Mouse (Mus musculus) embryonic facial prominence, embryonic 12.5 days (tissue): ENCODE data around the gene Fam186b. TPM values are rescaled to one million over a fixed set of nuclear protein-coding genes. Genes with fewer than 3 reads are reported as not detected.

Experiments used
- ATAC-seq: fragments of 200-750 bp; cut with Nextera tagmentation; 2 replicates; pipeline ENCODE4 v1.8.0; 2017; ENCODE audit not compliant: insufficient number of reproducible peaks, insufficient read depth, low FRiP score, low TSS enrichment
- H3K27ac ChIP-seq: fragments of 300-500 bp; sonication (generic); 2 replicates; pipeline ENCODE4 v1.5.1; 2016; ENCODE audit warnings: mild to moderate bottlenecking
- H3K27me3 ChIP-seq: fragments of 300-500 bp; sonication (generic); 2 replicates; pipeline ENCODE4 v1.6.1; 2016; ENCODE audit warnings: mild to moderate bottlenecking, moderate library complexity
- H3K36me3 ChIP-seq: fragments of 300-500 bp; sonication (generic); 2 replicates; pipeline ENCODE4 v1.6.1; 2016; ENCODE audit warnings: mild to moderate bottlenecking
- H3K4me1 ChIP-seq: fragments of 300-500 bp; sonication (generic); 2 replicates; pipeline ENCODE4 v1.6.1; 2016
- H3K4me2 ChIP-seq: fragments of 300-500 bp; sonication (generic); replicated peaks from 2 replicates; pipeline ENCODE4 v1.6.1; 2016; ENCODE audit warnings: mild to moderate bottlenecking, moderate library complexity
- H3K4me3 ChIP-seq: fragments of 300-500 bp; sonication (generic); 2 replicates; pipeline ENCODE4 v1.5.1; 2016; ENCODE audit warnings: mild to moderate bottlenecking
- H3K9ac ChIP-seq: fragments of 300-500 bp; sonication (generic); 2 replicates; pipeline ENCODE4 v1.6.1; 2016; ENCODE audit warnings: mild to moderate bottlenecking, moderate library complexity
- H3K9me3 ChIP-seq: fragments of 300-500 bp; sonication (generic); 2 replicates; pipeline ENCODE4 v1.6.1; 2016; ENCODE audit warnings: mild to moderate bottlenecking, moderate library complexity
- WGBS: fragments of 180-500 bp; shearing (Covaris S2); methylation state at CpG from one replicate; pipeline ENCODE4 v1.1.7; 2016; 5-methylcytosine and 5-hydroxymethylcytosine counted together
- polyA plus RNA-seq: library from polyadenylated mRNA; unstranded; fragments of >200 nt; fragmentation: Nextera tagmentation; extraction: Ambion mirVana; gene quantifications from 2 replicates; pipeline ENCODE4 v1.2.1, GENCODE M21; 2016

The Fam186b gene
- polyA plus RNA-seq, 1 experiment from 2014 or later, result 0.32 TPM

- Histone ChIP-seq H3K9ac (no peak overlapping the region), H3K9me3 (no peaks in the 10 kb centered on the region), H3K4me3 (no peak overlapping the region), H3K36me3 (peaks cover 98% of the 10 kb centered on the region), H3K4me2 (no peak overlapping the region), H3K27ac (peak overlapping the region; percentile 41; the same call in 1 of the 2 replicates), H3K4me1 (no peaks in the 10 kb centered on the region), H3K27me3 (no peaks in the 10 kb centered on the region)
- WGBS, result 84% methylated on average over 14 of the region's 14 CpGs
- ATAC-seq, result no peak
Measured at GRCm38 (mm10) chr15:99318861-99319410, 23.2 kb upstream of the Fam186b start.

- peaks cover 93% of the 10 kb centered on the region for H3K36me3 ChIP-seq
- no peaks in the 10 kb centered on the region for H3K9me3 ChIP-seq
Measured at GRCm38 (mm10) chr15:99318071-99318470, 22.4 kb upstream of the Fam186b start.

GRCm38 (mm10) chr15:99317267-99317651 is 21.6 kb upstream of the Fam186b start:
- H3K27ac ChIP-seq, result peak overlapping the region; percentile 69; the same call in 1 of the 2 replicates
- H3K9me3 ChIP-seq, result no peaks in the 10 kb centered on the region
- no peak overlapping the region for H3K9ac ChIP-seq
- no peak overlapping the region for H3K4me3 ChIP-seq
- no peaks in the 10 kb centered on the region for H3K4me1 ChIP-seq
- 0 out of 2 replicates have a peak, but pooled peaks have one; percentile 7 for ATAC-seq
- H3K36me3 ChIP-seq, result peaks cover 92% of the 10 kb centered on the region
- no peak overlapping the region for H3K4me2 ChIP-seq
- 77% methylated on average over 2 of the region's 2 CpGs for WGBS
- no peaks in the 10 kb centered on the region for H3K27me3 ChIP-seq

More at GRCm38 (mm10) chr15:99318071-99318470, 22.4 kb upstream of the Fam186b start:
- WGBS, result 84% methylated on average over 6 of the region's 6 CpGs
- no peak for ATAC-seq
- Histone ChIP-seq H3K4me3 (no peak overlapping the region), H3K4me1 (no peaks in the 10 kb centered on the region), H3K27me3 (no peaks in the 10 kb centered on the region), H3K4me2 (no peak overlapping the region), H3K27ac (peak overlapping the region; percentile 5; the same call in 1 of the 2 replicates), H3K9ac (no peak overlapping the region)

DNA sequence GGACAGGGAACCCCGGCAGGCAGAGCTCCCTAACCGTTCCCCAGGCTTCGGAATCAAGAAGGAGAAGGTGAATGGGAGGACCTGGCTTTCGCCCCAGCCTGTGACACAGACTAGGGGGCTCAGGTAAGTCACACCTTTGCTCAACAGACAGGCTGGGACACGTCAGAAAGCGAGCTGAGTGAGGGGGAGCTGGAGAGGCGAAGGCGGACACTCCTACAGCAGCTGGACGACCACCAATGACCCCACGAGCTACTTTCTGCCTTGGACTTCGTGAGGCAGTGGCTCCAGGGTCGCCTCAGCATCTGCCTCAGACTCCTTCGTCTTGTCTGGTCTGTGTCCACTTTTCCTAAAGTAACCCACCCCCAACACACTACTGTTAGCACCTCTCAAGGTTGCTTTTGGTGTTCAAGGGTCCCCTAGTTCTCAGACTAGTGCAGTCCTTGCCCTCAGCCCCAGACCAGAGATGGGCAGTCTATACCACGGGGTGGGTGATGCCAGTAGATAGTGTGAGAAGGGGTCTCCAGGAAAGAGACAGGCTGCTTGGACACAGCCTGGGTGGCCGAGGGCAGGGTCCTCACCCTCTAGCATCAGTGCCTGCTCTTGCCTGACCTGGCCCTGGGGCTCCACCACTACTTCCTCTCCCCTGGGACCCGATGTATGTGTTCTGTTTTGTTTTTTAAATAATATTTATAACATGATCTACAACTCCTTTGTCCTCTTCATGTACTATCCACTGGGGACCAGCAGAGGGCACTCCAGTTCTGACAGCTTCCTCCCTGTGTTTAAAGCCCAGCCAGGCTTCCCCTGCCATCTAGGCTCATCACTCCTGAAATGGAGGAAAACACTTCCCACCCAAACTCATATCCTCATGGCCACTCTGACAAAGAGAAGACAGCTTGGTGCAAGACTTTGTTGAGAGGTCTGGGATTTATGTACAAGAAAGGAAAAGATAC is 20.9 kb upstream of the Fam186b start:
- H3K36me3 ChIP-seq, result peaks cover 91% of the 10 kb centered on the region

GRCm38 (mm10) chr15:99314891-99315290 is 19.2 kb upstream of the Fam186b start:
- Histone ChIP-seq H3K9ac (no peak overlapping the region), H3K4me3 (no peak overlapping the region), H3K36me3 (peaks cover 90% of the 10 kb centered on the region), H3K27ac (no peak overlapping the region), H3K27me3 (no peaks in the 10 kb centered on the region), H3K9me3 (no peaks in the 10 kb centered on the region), H3K4me1 (no peaks in the 10 kb centered on the region), H3K4me2 (no peak overlapping the region)
- ATAC-seq, result no peak
- 92% methylated on average over 16 of the region's 16 CpGs for WGBS

More for the DNA sequence above, 20.9 kb upstream of the Fam186b start:
- Histone ChIP-seq H3K4me1 (no peaks in the 10 kb centered on the region), H3K4me3 (no peak overlapping the region), H3K27ac (peak overlapping the region; percentile 69; the same call in 1 of the 2 replicates), H3K9me3 (no peaks in the 10 kb centered on the region), H3K9ac (no peak overlapping the region), H3K27me3 (no peaks in the 10 kb centered on the region), H3K4me2 (no peak overlapping the region)
- no peak for ATAC-seq
- 77% methylated on average over 16 of the region's 16 CpGs for WGBS

DNA sequence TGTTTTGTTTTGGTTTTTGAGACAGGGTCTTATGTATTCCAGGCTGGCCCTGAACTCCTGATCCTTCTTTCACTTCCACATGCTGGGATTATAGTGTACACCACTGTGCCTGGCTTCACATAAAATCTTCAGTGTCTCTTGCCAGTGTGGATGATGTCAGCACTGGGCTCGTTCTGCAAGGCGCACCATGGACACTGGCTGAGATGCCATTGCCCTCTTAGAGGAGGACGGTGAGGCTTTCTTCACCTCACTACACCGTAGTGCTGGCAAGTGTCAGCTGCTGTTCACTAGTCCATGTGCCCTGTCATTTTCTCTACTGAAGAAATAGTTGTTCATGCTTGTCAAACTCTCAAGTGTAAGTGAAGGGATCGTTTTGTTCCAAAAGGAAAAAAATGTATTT is 14.9 kb upstream of the Fam186b start:
- no peaks in the 10 kb centered on the region for H3K9me3 ChIP-seq
- no peak overlapping the region for H3K4me2 ChIP-seq
- H3K36me3 ChIP-seq, result peaks cover 91% of the 10 kb centered on the region
- no peak overlapping the region for H3K9ac ChIP-seq
- no peak for ATAC-seq
- 92% methylated on average over 5 of the region's 5 CpGs for WGBS
- no peaks in the 10 kb centered on the region for H3K4me1 ChIP-seq
- no peak overlapping the region for H3K4me3 ChIP-seq
- no peak overlapping the region for H3K27ac ChIP-seq
- no peaks in the 10 kb centered on the region for H3K27me3 ChIP-seq

- WGBS, result 90% methylated on average over 9 of the region's 9 CpGs
- Histone ChIP-seq H3K27ac (no peak overlapping the region), H3K4me3 (no peak overlapping the region), H3K4me1 (no peaks in the 10 kb centered on the region), H3K9me3 (no peaks in the 10 kb centered on the region), H3K27me3 (no peaks in the 10 kb centered on the region), H3K9ac (no peak overlapping the region), H3K4me2 (no peak overlapping the region), H3K36me3 (peaks cover 91% of the 10 kb centered on the region)
- no peak for ATAC-seq
Measured at GRCm38 (mm10) chr15:99309549-99309948, 13.9 kb upstream of the Fam186b start.

DNA sequence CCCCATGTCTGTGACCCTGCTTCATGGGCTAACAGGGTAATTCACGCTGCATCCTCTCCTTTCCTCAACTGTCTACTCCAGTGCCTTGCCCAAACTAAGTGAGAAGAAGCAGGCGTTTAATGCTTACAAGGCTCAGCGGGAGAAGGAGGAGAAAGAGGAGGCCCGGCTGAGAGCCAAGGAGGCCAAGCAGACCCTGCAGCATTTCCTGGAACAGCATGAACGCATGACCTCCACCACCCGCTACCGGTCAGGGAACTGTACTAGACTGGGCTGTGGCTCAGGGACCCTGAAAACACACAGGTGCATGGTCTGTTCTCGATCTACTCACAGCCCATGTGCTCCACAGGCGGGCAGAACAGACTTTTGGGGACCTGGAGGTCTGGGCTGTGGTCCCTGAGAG is 11.8 kb upstream of the Fam186b start:
- Histone ChIP-seq H3K36me3 (peaks cover 85% of the 10 kb centered on the region), H3K27me3 (no peaks in the 10 kb centered on the region), H3K4me2 (no peak overlapping the region), H3K9me3 (no peaks in the 10 kb centered on the region), H3K9ac (no peak overlapping the region), H3K4me1 (no peaks in the 10 kb centered on the region), H3K27ac (no peak overlapping the region), H3K4me3 (no peak overlapping the region)
- ATAC-seq, result no peak
- 87% methylated on average over 9 of the region's 9 CpGs for WGBS

- H3K9me3 ChIP-seq, result no peaks in the 10 kb centered on the region
- H3K36me3 ChIP-seq, result 0 out of 2 replicates have a peak, but pooled peaks cover 3% of the 10 kb centered on the region
- WGBS, result 42% methylated on average over 5 of the region's 5 CpGs
- ATAC-seq, result no peak
- no peaks in the 10 kb centered on the region for H3K27me3 ChIP-seq
- H3K4me3 ChIP-seq, result peak overlapping the region; percentile 66
- peak overlapping the region; percentile 93; the same call in 1 of the 2 replicates for H3K27ac ChIP-seq
- peak overlapping the region; percentile 72 for H3K4me2 ChIP-seq
- peaks cover 18% of the 10 kb centered on the region for H3K4me1 ChIP-seq
- peak overlapping the region; percentile 74 for H3K9ac ChIP-seq
Measured at GRCm38 (mm10) chr15:99296213-99296612, 525 bp upstream of the Fam186b start.

DNA sequence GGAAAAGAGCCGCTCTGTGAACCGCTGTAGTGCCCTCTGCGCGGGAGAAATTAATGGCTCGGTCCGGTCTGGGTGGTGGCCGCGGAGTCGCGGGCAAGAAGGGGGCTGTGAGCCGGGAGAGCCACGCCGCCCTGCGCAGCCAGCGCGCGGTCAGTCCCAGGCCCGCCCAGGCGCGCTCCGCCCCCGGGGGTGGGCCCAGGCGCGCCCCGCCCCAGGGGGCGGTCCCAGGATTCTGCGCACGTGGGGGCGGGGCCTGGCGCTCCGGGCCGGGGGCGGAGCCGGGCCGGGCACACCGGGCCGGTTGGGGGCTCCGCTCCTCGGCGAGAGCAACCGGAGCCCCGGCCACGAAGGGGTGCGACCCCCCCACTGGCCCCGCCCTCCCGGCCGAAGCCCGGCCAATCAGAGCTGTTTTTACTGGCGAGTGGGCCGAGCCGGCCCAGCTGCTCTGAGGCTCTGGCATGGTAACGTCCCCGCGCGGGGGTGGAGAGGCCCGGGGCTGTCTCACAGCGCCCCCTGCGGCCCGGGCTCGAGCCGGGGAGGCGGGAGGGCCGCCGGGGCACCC is 794 bp downstream of the Fam186b start, which contains the start of gene Prpf40b:
Gene Prpf40b (plus strand): TSS at position 275 of the 562 bp plus-strand sequence.
- WGBS, result under 1% methylated on average over 45 of the region's 64 CpGs
- 0 out of 2 replicates have a peak, but pooled peaks cover 2% of the 10 kb centered on the region for H3K36me3 ChIP-seq
- H3K27me3 ChIP-seq, result no peaks in the 10 kb centered on the region
- H3K9ac ChIP-seq, result peak within 1 kb of the TSS; percentile 74
- peak within 1 kb of the TSS; percentile 72 for H3K4me2 ChIP-seq
- peaks cover 18% of the 10 kb centered on the region for H3K4me1 ChIP-seq
- peak within 1 kb of the TSS; percentile 93 for H3K27ac ChIP-seq
- no peaks in the 10 kb centered on the region for H3K9me3 ChIP-seq
- H3K4me3 ChIP-seq, result peak within 1 kb of the TSS; percentile 66
- ATAC-seq, result peak; percentile 89

DNA sequence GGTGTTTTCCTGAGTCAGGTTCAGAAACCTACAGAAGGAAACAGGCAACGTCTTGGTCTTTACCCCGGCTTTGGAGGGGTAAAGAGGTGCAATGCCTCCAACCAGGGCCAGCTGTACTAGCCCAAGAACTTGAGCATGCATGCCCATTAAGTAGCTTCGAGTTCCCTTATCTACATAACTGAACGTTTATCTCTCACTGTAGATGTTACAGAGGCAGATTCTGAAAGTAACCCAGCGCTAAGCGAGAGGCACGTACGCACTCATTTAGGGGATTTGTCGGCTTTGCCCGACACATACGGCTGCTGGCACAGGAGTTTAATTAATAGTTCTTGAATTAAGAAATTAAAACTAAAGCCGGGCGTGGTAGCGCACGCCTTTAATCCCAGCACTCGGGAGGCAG is 1.4 kb downstream of the Fam186b start:
- Histone ChIP-seq H3K27me3 (no peaks in the 10 kb centered on the region), H3K9ac (peak overlapping the region; percentile 74), H3K4me3 (peak overlapping the region; percentile 66), H3K4me1 (peaks cover 18% of the 10 kb centered on the region), H3K4me2 (peak overlapping the region; percentile 72), H3K36me3 (no peaks in the 10 kb centered on the region), H3K9me3 (no peaks in the 10 kb centered on the region), H3K27ac (peak overlapping the region; percentile 93; the same call in 1 of the 2 replicates)
- no peak for ATAC-seq
- WGBS, result 33% methylated on average over 16 of the region's 16 CpGs
